Mouse (Mus musculus) limb, embryonic 10.5 days (tissue): ENCODE results near the gene Rbm12b1. TPM values are rescaled to one million over a fixed set of nuclear protein-coding genes. Genes with fewer than 3 reads are reported as not detected.
"Not testable (repeated sequence)": the region's sequence is repeated elsewhere in the genome, so short reads cannot be mapped to it uniquely, and the experiment has no call there.

Source experiments
- DNase-seq: peaks from one replicate; pipeline ENCODE4 v3.0.0-alpha.2; 2017; ENCODE audit warnings: low spot score
- H3K27ac ChIP-seq: fragments of 300-500 bp; sonication (generic); 2 replicates; pipeline ENCODE4 v1.5.1; 2016; ENCODE audit warnings: mild to moderate bottlenecking
- H3K27me3 ChIP-seq: fragments of 300-500 bp; sonication (generic); 2 replicates; pipeline ENCODE4 v1.6.1; 2016; ENCODE audit warnings: low read depth, mild to moderate bottlenecking; ENCODE audit not compliant: poor library complexity, severe bottlenecking
- H3K36me3 ChIP-seq: fragments of 300-500 bp; sonication (generic); 2 replicates; pipeline ENCODE4 v1.6.1; 2016; ENCODE audit warnings: mild to moderate bottlenecking, moderate library complexity
- H3K4me1 ChIP-seq: fragments of 300-500 bp; sonication (generic); 2 replicates; pipeline ENCODE4 v1.6.1; 2016
- H3K4me3 ChIP-seq: fragments of 300-500 bp; sonication (generic); 2 replicates; pipeline ENCODE4 v1.5.1; 2016; ENCODE audit warnings: mild to moderate bottlenecking, moderate library complexity
- H3K9me3 ChIP-seq: fragments of 300-500 bp; sonication (generic); replicated peaks from 2 replicates; pipeline ENCODE4 v1.6.1; 2016; ENCODE audit warnings: mild to moderate bottlenecking
- WGBS: fragments of 180-500 bp; shearing (Covaris S2); methylation state at CpG from one replicate; pipeline ENCODE4 v1.1.7; 2016; 5-methylcytosine and 5-hydroxymethylcytosine counted together
- polyA plus RNA-seq: library from polyadenylated mRNA; unstranded; fragments of >200 nt; fragmentation: Nextera tagmentation; extraction: Ambion mirVana; gene quantifications from 2 replicates; pipeline ENCODE4 v1.2.1, GENCODE M21; 2016

Rbm12b1 gene
- 3.3 and 4.6 TPM in 2 replicates for polyA plus RNA-seq

DNA sequence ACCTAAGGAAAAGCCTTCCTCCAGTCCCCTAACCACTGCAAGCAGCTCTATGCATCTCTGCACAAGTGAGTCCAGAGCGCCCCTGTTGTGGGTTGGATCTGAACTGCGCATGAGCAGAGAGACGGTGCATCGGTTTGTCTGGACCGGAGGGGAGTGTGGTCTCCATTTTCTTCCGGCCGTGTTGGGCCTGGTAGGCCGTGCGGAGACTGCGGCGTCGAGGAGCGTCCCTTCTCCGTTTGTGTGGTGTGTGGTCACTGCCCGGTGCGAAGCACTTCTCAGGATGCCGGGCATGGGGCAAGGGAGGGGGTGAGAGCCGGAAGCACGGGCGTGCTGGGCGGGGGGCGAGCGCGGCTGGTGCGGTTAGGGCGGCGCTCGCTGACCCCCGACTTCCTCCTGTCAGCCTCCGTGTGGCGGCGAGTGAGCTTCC lies at the start of gene Rbm12b1:
Rbm12b1 (plus strand) TSS at position 124 of the 427 bp plus-strand sequence.
- not testable (repeated sequence) for H3K9me3 ChIP-seq, H3K4me1 ChIP-seq, H3K27me3 ChIP-seq, H3K36me3 ChIP-seq
- WGBS, result 10% methylated on average over 19 of the region's 32 CpGs
- DNase-seq, result peak; percentile 66
- Histone ChIP-seq H3K27ac (peak within 1 kb of the TSS; percentile 71), H3K4me3 (peak within 1 kb of the TSS; percentile 47)

DNA sequence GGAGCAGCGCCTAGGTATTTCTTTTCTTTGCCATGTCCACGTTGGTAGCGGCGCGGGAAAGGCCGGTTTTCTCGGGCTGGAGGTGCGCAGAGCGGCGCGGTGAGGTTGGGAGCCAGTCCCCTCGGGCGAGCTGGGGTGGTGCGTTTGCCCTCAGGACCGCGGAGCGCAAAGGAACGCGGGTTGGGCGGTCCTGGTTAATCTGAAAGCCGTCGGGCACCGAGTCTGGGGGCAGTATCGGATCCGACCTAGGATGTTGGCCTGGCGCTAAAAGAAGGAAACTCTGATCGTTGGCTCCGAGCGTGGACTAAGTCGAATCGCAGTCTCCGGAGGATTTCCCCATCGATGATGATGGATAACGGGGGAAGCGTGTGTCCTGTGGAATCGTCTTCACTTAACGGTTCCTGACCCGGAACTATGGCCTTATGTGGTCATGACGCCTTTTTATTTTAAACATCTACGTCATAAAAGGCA lies 563 bp downstream of the Rbm12b1 start:
- not testable (repeated sequence) for H3K36me3 ChIP-seq, DNase-seq, H3K27me3 ChIP-seq, H3K27ac ChIP-seq, H3K9me3 ChIP-seq, H3K4me1 ChIP-seq
- H3K4me3 ChIP-seq, result peak overlapping the region; percentile 41
- 21% methylated on average over 27 of the region's 40 CpGs for WGBS

DNA sequence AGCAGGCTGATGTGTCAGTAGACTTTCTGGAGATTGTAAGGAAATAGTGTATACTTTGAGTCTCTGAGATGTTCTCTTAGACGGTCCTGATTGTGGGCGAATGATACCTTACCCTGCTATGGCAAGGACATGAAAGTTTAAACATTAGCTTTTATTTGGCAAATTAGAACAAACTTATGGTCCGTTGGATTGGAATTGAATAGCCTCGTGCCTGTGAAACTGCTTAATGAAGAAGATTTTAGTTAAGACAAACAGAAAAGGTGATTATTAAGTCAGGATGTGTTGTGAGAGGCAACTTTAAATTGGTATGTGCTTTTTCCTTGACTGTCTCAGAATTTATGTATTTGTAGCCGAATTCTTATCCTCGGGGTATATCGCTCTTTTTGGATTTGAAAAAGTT lies 1.5 kb downstream of the Rbm12b1 start:
- H3K4me1 ChIP-seq, H3K27me3 ChIP-seq, DNase-seq, H3K27ac ChIP-seq, H3K4me3 ChIP-seq, H3K9me3 ChIP-seq: not testable (repeated sequence)
- 97% methylated on average over 7 of the region's 7 CpGs for whole genome bisulfite sequencing
- peaks cover 13% of the 10 kb centered on the region for H3K36me3 ChIP-seq

DNA sequence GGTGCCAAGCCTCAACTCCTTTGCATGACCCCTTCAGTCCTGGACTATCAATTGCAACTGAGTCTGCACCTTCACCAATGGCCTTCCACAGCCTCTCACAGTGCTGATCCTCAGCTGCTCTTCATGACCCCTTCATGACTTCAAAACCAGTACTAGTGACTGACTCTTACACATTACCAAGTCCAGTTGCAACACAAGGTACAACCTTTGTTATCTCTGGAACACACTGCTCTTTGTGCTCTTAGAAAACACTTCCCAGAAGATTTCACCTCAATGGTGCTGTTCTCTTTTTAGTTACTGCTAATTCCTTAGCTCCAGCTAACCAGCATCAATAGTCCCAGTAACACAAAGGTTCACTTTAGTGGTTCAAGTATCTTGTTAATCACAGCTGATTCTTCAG lies 7.6 kb downstream of the Rbm12b1 start:
- H3K27me3 ChIP-seq, result no peaks in the 10 kb centered on the region
- H3K9me3 ChIP-seq, result no peaks in the 10 kb centered on the region; the same call in 1 of the 2 replicates
- no peak for DNase-seq
- no peaks in the 10 kb centered on the region for H3K4me1 ChIP-seq
- no peak overlapping the region for H3K27ac ChIP-seq
- peaks cover 57% of the 10 kb centered on the region for H3K36me3 ChIP-seq
- H3K4me3 ChIP-seq, result no peak overlapping the region

DNA sequence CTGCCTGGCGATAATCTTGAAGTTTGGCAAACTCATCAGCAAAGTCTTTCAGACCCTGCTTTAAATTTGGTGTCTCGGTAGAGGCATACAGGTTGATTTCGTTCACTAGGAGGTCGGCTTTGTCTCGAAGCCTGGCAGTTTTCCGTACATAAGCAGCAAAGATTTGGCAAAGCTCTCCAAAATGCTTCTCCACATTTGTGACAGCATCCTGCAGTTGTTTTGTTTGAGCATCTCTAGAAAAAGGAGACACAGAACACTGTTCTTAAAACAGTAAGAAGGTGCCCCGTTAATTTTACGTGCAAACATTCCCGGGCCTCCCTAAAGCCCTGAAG lies 30.9 kb downstream of the Rbm12b1 start:
- Histone ChIP-seq H3K4me3 (peak overlapping the region; percentile 69), H3K9me3 (no peaks in the 10 kb centered on the region), H3K27ac (peak overlapping the region; percentile 97), H3K27me3 (no peaks in the 10 kb centered on the region), H3K4me1 (peaks cover 8% of the 10 kb centered on the region), H3K36me3 (peaks cover 35% of the 10 kb centered on the region)
- DNase-seq, result no peak
- WGBS, result 30% methylated on average over 9 of the region's 9 CpGs

DNA sequence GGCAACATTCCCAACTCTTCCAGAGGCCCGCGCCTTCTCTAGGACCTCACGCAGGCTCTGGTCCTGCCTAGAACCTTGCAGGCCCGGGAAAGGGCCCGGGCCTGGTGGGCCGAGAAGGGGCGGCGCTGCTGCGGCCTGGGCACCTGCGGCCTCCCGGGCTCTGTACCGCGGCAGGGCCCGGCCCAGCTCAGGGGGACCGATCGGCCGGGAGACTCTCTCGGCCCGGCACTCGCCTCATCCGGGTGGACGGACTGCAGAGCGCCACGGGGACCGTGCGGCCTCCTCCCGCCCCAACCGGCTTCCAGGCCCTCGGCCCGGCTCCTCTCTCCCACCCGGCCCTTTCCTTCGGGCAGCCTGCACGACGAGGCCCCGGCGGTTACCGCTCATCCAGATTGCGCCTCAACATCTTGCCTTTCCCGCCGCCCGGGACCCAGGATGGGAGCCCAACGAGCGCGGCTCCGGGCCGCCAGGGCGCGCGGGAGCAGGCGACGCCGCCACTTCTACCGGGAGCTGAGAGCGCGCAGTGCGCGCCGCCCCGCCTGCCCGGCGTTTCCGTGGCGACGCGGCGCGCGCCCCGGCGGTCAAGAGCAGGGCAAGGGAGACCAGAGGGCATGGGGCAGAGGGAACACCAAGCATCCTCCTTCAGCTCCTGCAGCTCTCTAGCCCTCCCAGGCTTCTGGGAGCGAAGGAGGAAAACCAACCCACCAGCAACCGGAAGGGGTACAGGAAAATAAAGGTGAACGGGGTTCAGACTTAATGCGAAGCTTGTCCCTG lies 31.4 kb downstream of the Rbm12b1 start, which contains the start of gene Fam92a:
Fam92a (minus strand) TSS at position 698 of the 774 bp plus-strand sequence.
- no peaks in the 10 kb centered on the region for H3K27me3 ChIP-seq
- H3K4me3 ChIP-seq, result peak within 1 kb of the TSS; percentile 69
- H3K9me3 ChIP-seq, result no peaks in the 10 kb centered on the region
- peak within 1 kb of the TSS; percentile 97 for H3K27ac ChIP-seq
- peak; percentile 85 for DNase-seq
- whole genome bisulfite sequencing, result under 1% methylated on average over 74 of the region's 74 CpGs
- peaks cover 29% of the 10 kb centered on the region for H3K36me3 ChIP-seq
- peaks cover 8% of the 10 kb centered on the region for H3K4me1 ChIP-seq

DNA sequence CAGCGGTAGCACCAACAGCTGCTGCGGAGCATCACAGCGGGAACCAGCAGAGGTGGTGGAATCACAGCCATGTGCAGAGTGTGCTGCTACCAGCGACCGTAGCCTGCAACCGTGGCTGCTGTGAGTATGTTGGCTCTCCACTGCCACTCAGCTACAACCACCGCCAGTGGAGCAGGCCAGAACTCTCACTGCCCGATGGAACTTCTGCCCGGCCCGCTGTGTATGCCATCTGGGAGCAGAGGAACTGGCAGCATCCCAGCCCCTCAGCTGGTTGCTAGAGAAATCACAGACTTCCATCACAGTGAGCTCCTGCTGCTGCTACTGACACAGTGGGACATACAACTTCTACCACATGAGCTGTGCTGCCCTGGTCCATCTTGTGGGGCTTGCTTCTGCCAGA lies 38.9 kb downstream of the Rbm12b1 start:
- Histone ChIP-seq H3K27ac (no peak overlapping the region), H3K4me1 (no peaks in the 10 kb centered on the region), H3K9me3 (no peaks in the 10 kb centered on the region), H3K27me3 (no peaks in the 10 kb centered on the region), H3K4me3 (no peak overlapping the region), H3K36me3 (no peaks in the 10 kb centered on the region)
- WGBS, result 86% methylated on average over 10 of the region's 10 CpGs
- DNase-seq, result no peak

Other genes with a start within 250 kb of the Rbm12b1 start
- gene Gm10604, start 159.0 kb upstream of the Rbm12b1 start, polyA plus RNA-seq, result 0.15 and 0.24 TPM in 2 replicates
- gene Rbm12b2, start 50.8 kb upstream of the Rbm12b1 start, polyA plus RNA-seq, result 10.1 and 12.5 TPM in 2 replicates
- gene Fam92a, start 31.8 kb downstream of the Rbm12b1 start, polyA plus RNA-seq, result 92.4 and 96.2 TPM in 2 replicates